ENCODE assay signal across 8 mouse cellular contexts in the genomic region with DNA sequence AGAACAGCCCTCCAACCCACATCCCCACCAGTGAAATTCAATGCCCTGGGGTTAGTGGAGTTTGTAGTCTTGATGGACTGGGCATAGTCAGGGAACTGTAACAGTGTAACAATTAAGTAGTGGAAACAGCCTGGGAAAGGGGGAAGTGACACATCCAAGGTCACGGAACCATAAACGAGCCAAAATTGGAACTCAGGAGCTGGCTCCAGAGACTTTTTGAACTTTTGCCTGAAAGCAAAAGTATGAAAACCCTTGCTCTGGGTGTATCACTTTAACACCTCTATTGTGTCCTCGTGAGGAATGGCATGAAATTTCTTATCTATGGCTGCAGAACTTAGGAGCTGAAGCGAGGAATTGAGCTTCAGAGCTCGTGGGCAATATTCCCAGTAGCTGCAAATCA. TPM values are rescaled to one million over a fixed set of nuclear protein-coding genes. Genes with fewer than 3 reads are reported as not detected.
DNase-seq lines count a peak whose midpoint lies in the region; ATAC-seq and TF ChIP-seq lines count a peak whose summit lies in the region.

No protein-coding gene starts in this region.

- H3K36me3 ChIP-seq in spleen, adult 2 months (ENCODE audit: control insufficient read depth, insufficient read depth, low read length): no peaks in the 10 kb centered on the region
- no peaks in the 10 kb centered on the region for H3K36me3 ChIP-seq in liver, embryonic 12.5 days

- H3K9ac ChIP-seq in liver, embryonic 12.5 days: peak overlapping the region; percentile 91

- H3K27ac ChIP-seq in cerebellum, adult 2 months (ENCODE audit: insufficient read depth, low read length): no peak overlapping the region
- 0 out of 2 replicates have a peak overlapping the region, but pooled peaks have one; percentile 88 for H3K27ac ChIP-seq in spleen, adult 2 months (ENCODE audit: insufficient read depth, low read length)
- H3K27ac ChIP-seq in liver, embryonic 12.5 days: peak overlapping the region; percentile 92

- no peaks in the 10 kb centered on the region for H3K9me3 ChIP-seq in liver, embryonic 12.5 days (replicated peaks)

- ATAC-seq in liver, embryonic 12.5 days: no peak

- peak overlapping the region; percentile 92 for H3K4me2 ChIP-seq in liver, embryonic 12.5 days

- no peak for TF ChIP-seq CTCF in cerebellum, adult 2 months (IDR thresholded peaks at IDR 0.05; ENCODE audit: borderline replicate concordance, insufficient read depth, low read depth, low read length)
- no peak for TF ChIP-seq CTCF in spleen, adult 2 months (IDR thresholded peaks at IDR 0.05; ENCODE audit: extremely low read depth, insufficient read depth, insufficient read length, insufficient replicate concordance)

- DNase-seq in cerebellum, adult 2 months: no peak
- DNase-seq in cerebellum, postnatal 36 days: no peak
- DNase-seq in spleen, adult 2 months (ENCODE audit: low read depth in 1 of 2, low spot score in 2 of 2): no peak
- DNase-seq in spleen, adult 12 weeks (ENCODE audit: low spot score): no peak
- no peak for DNase-seq in natural killer cell, adult 2 months (ENCODE audit: low spot score in 2 of 2)
- DNase-seq in thymus, postnatal 4 days: no peak
- no peak for DNase-seq in cerebellum, postnatal 14 days

- no peaks in the 10 kb centered on the region for H3K27me3 ChIP-seq in cerebellum, adult 2 months (ENCODE audit: control insufficient read depth, insufficient read depth, low read length)
- no peaks in the 10 kb centered on the region for H3K27me3 ChIP-seq in spleen, adult 2 months (ENCODE audit: control insufficient read depth, insufficient read depth, low read length)
- H3K27me3 ChIP-seq in liver, embryonic 12.5 days (replicated peaks): no peaks in the 10 kb centered on the region

- no peak for TF ChIP-seq POLR2A in cerebellum, adult 2 months (IDR thresholded peaks at IDR 0.05; ENCODE audit: borderline replicate concordance, insufficient read depth, low read length)
- no peak for TF ChIP-seq POLR2A in spleen, adult 2 months (IDR thresholded peaks at IDR 0.05; ENCODE audit: low read depth, low read length)

- 46% methylated on average over 5 of the region's 5 CpGs for WGBS in cerebellum, adult 2 months
- WGBS in spleen, adult 2 months: 66% methylated on average over 5 of the region's 5 CpGs
- WGBS in liver, embryonic 12.5 days (ENCODE audit: insufficient replicate concordance): 38% methylated on average over 5 of the region's 5 CpGs

- peaks cover 28% of the 10 kb centered on the region for H3K4me1 ChIP-seq in cerebellum, adult 2 months (ENCODE audit: control insufficient read depth, insufficient read depth, low read length)
- peaks cover 31% of the 10 kb centered on the region; the same call in 1 of the 2 replicates for H3K4me1 ChIP-seq in spleen, adult 2 months (ENCODE audit: control insufficient read depth, insufficient read depth, insufficient read length)
- H3K4me1 ChIP-seq in liver, embryonic 12.5 days: peaks cover 69% of the 10 kb centered on the region

- peak overlapping the region; percentile 87 for H3K4me3 ChIP-seq in cerebellum, adult 2 months (replicated peaks; ENCODE audit: insufficient read depth, low read depth, low read length)
- no peak overlapping the region for H3K4me3 ChIP-seq in spleen, adult 2 months (ENCODE audit: extremely low read depth, insufficient read depth, insufficient read length)
- H3K4me3 ChIP-seq in liver, embryonic 12.5 days: peak overlapping the region; percentile 82

RNA-seq across cellular contexts. Expression of a gene that starts 1.6 kb away (rescaled TPM):
- polyA plus RNA-seq in cerebellum, adult 2 months (2012; rRNA removed): 45.2 and 45.9 TPM in 2 replicates
- 34.5 and 43.2 TPM in 2 replicates for polyA plus RNA-seq in spleen, adult 2 months (2012; rRNA removed)
- 17.3 and 18.0 TPM in 2 replicates for polyA plus RNA-seq in liver, embryonic 12.5 days (2016; fragmentation: Nextera tagmentation; extraction: Ambion mirVana)

RNA-seq across cellular contexts. Expression of a gene that starts 17.9 kb away (rescaled TPM):
- polyA plus RNA-seq in cerebellum, adult 2 months (2012; rRNA removed): 52.0 and 52.2 TPM in 2 replicates
- 20.2 and 29.7 TPM in 2 replicates for polyA plus RNA-seq in spleen, adult 2 months (2012; rRNA removed)
- 25.5 and 26.3 TPM in 2 replicates for polyA plus RNA-seq in liver, embryonic 12.5 days (2016; fragmentation: Nextera tagmentation; extraction: Ambion mirVana)

RNA-seq across cellular contexts. Expression of a gene that starts 42.7 kb away (rescaled TPM):
- not detected in 2 replicates for polyA plus RNA-seq in cerebellum, adult 2 months (2012; rRNA removed)
- not detected in 2 replicates for polyA plus RNA-seq in spleen, adult 2 months (2012; rRNA removed)
- polyA plus RNA-seq in liver, embryonic 12.5 days (2016; fragmentation: Nextera tagmentation; extraction: Ambion mirVana): not detected in 2 replicates
